Mouse (Mus musculus): ENCODE measurements around the gene Klf12. TPM values are rescaled to one million over a fixed set of nuclear protein-coding genes. Genes with fewer than 3 reads are reported as not detected.

The Klf12 gene
- polyA plus RNA-seq, 1 experiment, result 1.4 TPM

GRCm38 (mm10) chr14:99955133-99955532 lies 329.3 kb downstream of the Klf12 start:
- Histone ChIP-seq H3K4me3 (ENCODE audit: insufficient read depth, low read depth, low read length) (no peak overlapping the region), H3K27ac (replicated peaks; ENCODE audit: low read depth, low read length) (no peak overlapping the region)

GRCm38 (mm10) chr14:99944221-99945108 lies 340.0 kb downstream of the Klf12 start:
- Histone ChIP-seq H3K4me3 (ENCODE audit: insufficient read depth, low read depth, low read length) (no peak overlapping the region), H3K27ac (replicated peaks; ENCODE audit: low read depth, low read length) (no peak overlapping the region), H3K4me1 (ENCODE audit: control insufficient read depth, insufficient read depth, insufficient read length, low read length) (no peaks in the 10 kb centered on the region)

More at GRCm38 (mm10) chr14:99955133-99955532, 329.3 kb downstream of the Klf12 start:
- H3K4me1 ChIP-seq (ENCODE audit: control insufficient read depth, insufficient read depth, insufficient read length, low read length), result no peaks in the 10 kb centered on the region

GRCm38 (mm10) chr14:99943156-99943555 lies 341.3 kb downstream of the Klf12 start:
- H3K4me3 ChIP-seq (ENCODE audit: insufficient read depth, low read depth, low read length), result no peak overlapping the region
- no peaks in the 10 kb centered on the region for H3K4me1 ChIP-seq (ENCODE audit: control insufficient read depth, insufficient read depth, insufficient read length, low read length)
- H3K27ac ChIP-seq (replicated peaks; ENCODE audit: low read depth, low read length), result no peak overlapping the region

GRCm38 (mm10) chr14:99933456-99933855 lies 351.0 kb downstream of the Klf12 start:
- Histone ChIP-seq H3K27ac (replicated peaks; ENCODE audit: low read depth, low read length) (no peak overlapping the region), H3K4me3 (ENCODE audit: insufficient read depth, low read depth, low read length) (no peak overlapping the region), H3K4me1 (ENCODE audit: control insufficient read depth, insufficient read depth, insufficient read length, low read length) (no peaks in the 10 kb centered on the region)

GRCm38 (mm10) chr14:99931879-99932278 lies 352.6 kb downstream of the Klf12 start:
- Histone ChIP-seq H3K4me1 (ENCODE audit: control insufficient read depth, insufficient read depth, insufficient read length, low read length) (no peaks in the 10 kb centered on the region), H3K4me3 (ENCODE audit: insufficient read depth, low read depth, low read length) (no peak overlapping the region), H3K27ac (replicated peaks; ENCODE audit: low read depth, low read length) (no peak overlapping the region)

- H3K4me1 ChIP-seq (ENCODE audit: control insufficient read depth, insufficient read depth, insufficient read length, low read length), result no peaks in the 10 kb centered on the region
Observed at GRCm38 (mm10) chr14:99911912-99912311, 372.6 kb downstream of the Klf12 start.

GRCm38 (mm10) chr14:99910876-99911275 lies 373.6 kb downstream of the Klf12 start:
- Histone ChIP-seq H3K27ac (replicated peaks; ENCODE audit: low read depth, low read length) (no peak overlapping the region), H3K4me1 (ENCODE audit: control insufficient read depth, insufficient read depth, insufficient read length, low read length) (no peaks in the 10 kb centered on the region), H3K4me3 (ENCODE audit: insufficient read depth, low read depth, low read length) (no peak overlapping the region)

More at GRCm38 (mm10) chr14:99911912-99912311, 372.6 kb downstream of the Klf12 start:
- Histone ChIP-seq H3K27ac (replicated peaks; ENCODE audit: low read depth, low read length) (no peak overlapping the region), H3K4me3 (ENCODE audit: insufficient read depth, low read depth, low read length) (no peak overlapping the region)

- Histone ChIP-seq H3K27ac (replicated peaks; ENCODE audit: low read depth, low read length) (no peak overlapping the region), H3K4me3 (ENCODE audit: insufficient read depth, low read depth, low read length) (no peak overlapping the region), H3K4me1 (ENCODE audit: control insufficient read depth, insufficient read depth, insufficient read length, low read length) (no peaks in the 10 kb centered on the region)
Observed at GRCm38 (mm10) chr14:99900902-99901301, 383.6 kb downstream of the Klf12 start.

GRCm38 (mm10) chr14:99898861-99899260 lies 385.6 kb downstream of the Klf12 start:
- no peak overlapping the region for H3K27ac ChIP-seq (replicated peaks; ENCODE audit: low read depth, low read length)
- no peak overlapping the region for H3K4me3 ChIP-seq (ENCODE audit: insufficient read depth, low read depth, low read length)
- H3K4me1 ChIP-seq (ENCODE audit: control insufficient read depth, insufficient read depth, insufficient read length, low read length), result no peaks in the 10 kb centered on the region

GRCm38 (mm10) chr14:99894708-99895383 lies 389.6 kb downstream of the Klf12 start:
- Histone ChIP-seq H3K4me3 (ENCODE audit: insufficient read depth, low read depth, low read length) (no peak overlapping the region), H3K4me1 (ENCODE audit: control insufficient read depth, insufficient read depth, insufficient read length, low read length) (no peaks in the 10 kb centered on the region)

GRCm38 (mm10) chr14:99894062-99894461 lies 390.4 kb downstream of the Klf12 start:
- no peak overlapping the region for H3K4me3 ChIP-seq (ENCODE audit: insufficient read depth, low read depth, low read length)

More at GRCm38 (mm10) chr14:99894708-99895383, 389.6 kb downstream of the Klf12 start:
- H3K27ac ChIP-seq (replicated peaks; ENCODE audit: low read depth, low read length), result no peak overlapping the region

GRCm38 (mm10) chr14:99886503-99886902 lies 398.0 kb downstream of the Klf12 start:
- no peak overlapping the region for H3K27ac ChIP-seq (replicated peaks; ENCODE audit: low read depth, low read length)

More at GRCm38 (mm10) chr14:99894062-99894461, 390.4 kb downstream of the Klf12 start:
- no peak overlapping the region for H3K27ac ChIP-seq (replicated peaks; ENCODE audit: low read depth, low read length)
- no peaks in the 10 kb centered on the region for H3K4me1 ChIP-seq (ENCODE audit: control insufficient read depth, insufficient read depth, insufficient read length, low read length)

GRCm38 (mm10) chr14:99885562-99885961 lies 398.9 kb downstream of the Klf12 start:
- no peak overlapping the region for H3K27ac ChIP-seq (replicated peaks; ENCODE audit: low read depth, low read length)
- no peaks in the 10 kb centered on the region for H3K4me1 ChIP-seq (ENCODE audit: control insufficient read depth, insufficient read depth, insufficient read length, low read length)

More at GRCm38 (mm10) chr14:99886503-99886902, 398.0 kb downstream of the Klf12 start:
- Histone ChIP-seq H3K4me3 (ENCODE audit: insufficient read depth, low read depth, low read length) (no peak overlapping the region), H3K4me1 (ENCODE audit: control insufficient read depth, insufficient read depth, insufficient read length, low read length) (no peaks in the 10 kb centered on the region)

GRCm38 (mm10) chr14:99885128-99885527 lies 399.4 kb downstream of the Klf12 start:
- Histone ChIP-seq H3K4me3 (ENCODE audit: insufficient read depth, low read depth, low read length) (no peak overlapping the region), H3K4me1 (ENCODE audit: control insufficient read depth, insufficient read depth, insufficient read length, low read length) (no peaks in the 10 kb centered on the region), H3K27ac (replicated peaks; ENCODE audit: low read depth, low read length) (no peak overlapping the region)

More at GRCm38 (mm10) chr14:99885562-99885961, 398.9 kb downstream of the Klf12 start:
- no peak overlapping the region for H3K4me3 ChIP-seq (ENCODE audit: insufficient read depth, low read depth, low read length)

- no peaks in the 10 kb centered on the region for H3K4me1 ChIP-seq (ENCODE audit: control insufficient read depth, insufficient read depth, insufficient read length, low read length)
- H3K27ac ChIP-seq (replicated peaks; ENCODE audit: low read depth, low read length), result no peak overlapping the region
- H3K4me3 ChIP-seq (ENCODE audit: insufficient read depth, low read depth, low read length), result no peak overlapping the region
Observed at GRCm38 (mm10) chr14:99876791-99877578, 407.5 kb downstream of the Klf12 start.

Measured in brown adipose tissue, adult 24 weeks (tissue).